Mouse (Mus musculus) E14TG2a.4 (cell line): ENCODE data around the gene Gpr37.
A peak's percentile ranks its signal among the peaks of the same experiment; 100 is the strongest.

Source experiments
- H3K27me3 ChIP-seq: 2 replicates; pipeline ENCODE4 v1.6.1; 2014; ENCODE audit warnings: low read length, control low read depth; ENCODE audit not compliant: insufficient read depth
- H3K36me3 ChIP-seq: 2 replicates; pipeline ENCODE4 v1.6.1; 2014; ENCODE audit warnings: low read length, control low read depth; ENCODE audit not compliant: insufficient read depth
- H3K4me1 ChIP-seq: replicated peaks from 2 replicates; pipeline ENCODE4 v1.6.1; 2014; ENCODE audit warnings: low read depth, low read length, control low read depth
- H3K4me3 ChIP-seq: replicated peaks from 2 replicates; pipeline ENCODE4 v1.5.1; 2014; ENCODE audit warnings: mild to moderate bottlenecking, low read length
- H3K9me3 ChIP-seq: 2 replicates; pipeline ENCODE4 v1.6.1; 2014; ENCODE audit warnings: low read length, control low read depth
- CTCF ChIP-seq: conservative IDR thresholded peaks from 2 replicates; pipeline ENCODE4 v1.5.1; 2014; ENCODE audit warnings: low read length
- NANOG ChIP-seq: IDR thresholded peaks from 2 replicates; pipeline ENCODE4 v1.6.1; 2014; ENCODE audit warnings: borderline replicate concordance, low read length, mixed read lengths
- POU5F1 ChIP-seq: IDR thresholded peaks from 2 replicates; pipeline ENCODE4 v1.6.1; 2014; ENCODE audit warnings: low read length, borderline replicate concordance

Gene Gpr37

GRCm38 (mm10) chr6:25688927-25689519, 1.5 kb downstream of the Gpr37 start:
- Histone ChIP-seq H3K27me3 (peaks cover 38% of the 10 kb centered on the region), H3K9me3 (no peaks in the 10 kb centered on the region), H3K4me3 (peak overlapping the region; percentile 71), H3K36me3 (no peaks in the 10 kb centered on the region), H3K4me1 (peaks cover 26% of the 10 kb centered on the region)
- TF ChIP-seq NANOG (no peak), CTCF (no peak), POU5F1 (no peak)

GRCm38 (mm10) chr6:25686760-25687200, 3.7 kb downstream of the Gpr37 start:
- no peak for TF ChIP-seq CTCF
- no peak for TF ChIP-seq NANOG
- TF ChIP-seq POU5F1 = no peak
- no peaks in the 10 kb centered on the region for H3K9me3 ChIP-seq
- no peak overlapping the region for H3K4me3 ChIP-seq
- peaks cover 35% of the 10 kb centered on the region for H3K27me3 ChIP-seq
- no peaks in the 10 kb centered on the region for H3K36me3 ChIP-seq
- peaks cover 26% of the 10 kb centered on the region for H3K4me1 ChIP-seq

- peaks cover 13% of the 10 kb centered on the region for H3K4me1 ChIP-seq
- TF ChIP-seq NANOG (no peak), CTCF (no peak), POU5F1 (no peak)
- H3K4me3 ChIP-seq = no peak overlapping the region
- H3K36me3 ChIP-seq = no peaks in the 10 kb centered on the region
- H3K27me3 ChIP-seq = peaks cover 22% of the 10 kb centered on the region
- no peaks in the 10 kb centered on the region for H3K9me3 ChIP-seq
Measured at GRCm38 (mm10) chr6:25684391-25684790, 6.1 kb downstream of the Gpr37 start.

GRCm38 (mm10) chr6:25675111-25675510, 15.4 kb downstream of the Gpr37 start:
- Histone ChIP-seq H3K27me3 (no peaks in the 10 kb centered on the region), H3K4me1 (no peaks in the 10 kb centered on the region), H3K9me3 (no peaks in the 10 kb centered on the region), H3K4me3 (no peak overlapping the region), H3K36me3 (no peaks in the 10 kb centered on the region)
- TF ChIP-seq POU5F1 (no peak), CTCF (no peak), NANOG (no peak)

GRCm38 (mm10) chr6:25673801-25674200, 16.7 kb downstream of the Gpr37 start:
- TF ChIP-seq POU5F1 (no peak), CTCF (no peak), NANOG (no peak)
- H3K27me3 ChIP-seq = no peaks in the 10 kb centered on the region
- H3K36me3 ChIP-seq = no peaks in the 10 kb centered on the region
- H3K4me1 ChIP-seq = no peaks in the 10 kb centered on the region
- peaks cover 8% of the 10 kb centered on the region; the same call in 1 of the 2 replicates for H3K9me3 ChIP-seq
- H3K4me3 ChIP-seq = no peak overlapping the region

- Histone ChIP-seq H3K9me3 (peaks cover 8% of the 10 kb centered on the region; the same call in 1 of the 2 replicates), H3K4me1 (no peaks in the 10 kb centered on the region), H3K4me3 (no peak overlapping the region), H3K36me3 (no peaks in the 10 kb centered on the region), H3K27me3 (no peaks in the 10 kb centered on the region)
- TF ChIP-seq NANOG (no peak), POU5F1 (no peak), CTCF (no peak)
Measured at GRCm38 (mm10) chr6:25670150-25670549, 20.4 kb downstream of the Gpr37 start.

- no peak for TF ChIP-seq POU5F1
- no peak for TF ChIP-seq NANOG
- no peak for TF ChIP-seq CTCF
- Histone ChIP-seq H3K4me1 (no peaks in the 10 kb centered on the region), H3K4me3 (no peak overlapping the region), H3K36me3 (no peaks in the 10 kb centered on the region), H3K9me3 (no peaks in the 10 kb centered on the region), H3K27me3 (no peaks in the 10 kb centered on the region)
Measured at GRCm38 (mm10) chr6:25663942-25664341, 26.6 kb downstream of the Gpr37 start.

GRCm38 (mm10) chr6:25659924-25660675, 30.4 kb downstream of the Gpr37 start:
- H3K36me3 ChIP-seq = no peaks in the 10 kb centered on the region
- TF ChIP-seq NANOG = no peak
- TF ChIP-seq POU5F1 = no peak
- TF ChIP-seq CTCF = no peak
- no peaks in the 10 kb centered on the region for H3K4me1 ChIP-seq
- no peaks in the 10 kb centered on the region for H3K27me3 ChIP-seq
- H3K4me3 ChIP-seq = no peak overlapping the region
- no peaks in the 10 kb centered on the region for H3K9me3 ChIP-seq
